Mouse (Mus musculus) heart, postnatal 0 days (tissue): ENCODE results near the gene Smc5.

Experiments used
- CTCF ChIP-seq: IDR thresholded peaks from 2 replicates; pipeline ENCODE4 v1.5.1; 2016; ENCODE audit warnings: antibody characterized with exemption, control low read depth, low read depth
- EP300 ChIP-seq: IDR thresholded peaks from 2 replicates; pipeline ENCODE4 v1.6.1; 2016; ENCODE audit warnings: antibody characterized with exemption, low read depth

GRCm38 (mm10) chr19:23246473-23246872 is 27.2 kb downstream of the Smc5 start:
- no peak for TF ChIP-seq CTCF
- no peak for TF ChIP-seq EP300
